In the genomic region with DNA sequence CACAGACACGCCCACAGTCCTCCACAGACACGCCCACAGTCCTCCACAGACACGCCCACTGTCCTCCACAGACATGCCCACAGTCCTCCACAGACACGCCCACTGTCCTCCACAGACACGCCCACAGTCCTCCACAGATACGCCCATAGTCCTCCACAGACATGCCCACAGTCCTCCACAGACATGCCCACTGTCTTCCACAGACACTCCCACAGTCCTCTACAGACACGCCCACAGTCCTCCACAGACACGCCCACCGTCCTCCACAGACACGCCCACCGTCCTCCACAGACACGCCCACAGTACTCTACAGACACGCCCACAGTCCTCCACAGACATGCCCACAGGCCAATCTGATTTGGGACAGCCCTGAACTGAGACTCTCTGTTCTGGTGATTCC, we compare ENCODE assay signal across 21 mouse cellular contexts.
DNase-seq lines count a peak whose midpoint lies in the region; ATAC-seq and TF ChIP-seq lines count a peak whose summit lies in the region.
"Had no signal": no experiment of that assay in that cellular context is flagged by ENCODE, and none has a peak within 500 bp of the region (broad histone marks: within the 10 kb centered on the region; RNA-seq: fewer than 3 reads in every experiment).

No protein-coding gene starts in this region.

- ATAC-seq in liver, postnatal 0 days, result no peak
- ATAC-seq: forebrain, embryonic 13.5 days; forebrain, postnatal 0 days; hindbrain, embryonic 16.5 days; inflammation-experienced regulatory T-cells, adult 6 months had no signal

- no peaks in the 10 kb centered on the region for H3K9me3 ChIP-seq in liver, postnatal 0 days (ENCODE audit: low read length)
- H3K9me3 ChIP-seq: forebrain, embryonic 13.5 days; heart, embryonic 13.5 days; hindbrain, embryonic 12.5 days had no signal

- DNase-seq in ES-CJ7 (ENCODE audit: low read depth, low spot score) (peak; percentile 84), R1 (ENCODE audit: low read depth, low spot score) (peak; percentile 91)
- DNase-seq in c-Kit-positive CD71-positive TER-119-positive erythroid progenitor cells, embryonic 14.5 days (ENCODE audit: low spot score), result peak; percentile 24
- peak; percentile 17 for DNase-seq in liver, postnatal 0 days
- no peak for DNase-seq in urinary bladder, adult 2 months (ENCODE audit: low spot score)
- no peak for DNase-seq in cerebellum, adult 9-11 months
- DNase-seq: adrenal gland, adult 8-10 months; adrenal gland, postnatal 36 days; cerebellum, adult 11-12 months; cerebellum, adult 9-10 months; cerebellum, postnatal 36 days; forebrain, postnatal 0 days; gastrocnemius, postnatal 14 days; heart, postnatal 36 days had no signal

- 69% methylated on average over 13 of the region's 13 CpGs for WGBS in liver, postnatal 0 days (ENCODE audit: insufficient replicate concordance)

- no peak overlapping the region for H3K9ac ChIP-seq in liver, postnatal 0 days (replicated peaks)
- H3K9ac ChIP-seq: forebrain, embryonic 13.5 days; forebrain, postnatal 0 days; heart, embryonic 13.5 days; hindbrain, embryonic 12.5 days had no signal

- no peak overlapping the region for H3K27ac ChIP-seq in liver, postnatal 0 days (ENCODE audit: low read depth)
- H3K27ac ChIP-seq: forebrain, embryonic 13.5 days; heart, embryonic 13.5 days; hindbrain, embryonic 12.5 days had no signal

- H3K4me3 ChIP-seq in liver, postnatal 0 days (ENCODE audit: low read depth, low read length), result no peak overlapping the region
- H3K4me3 ChIP-seq: forebrain, embryonic 13.5 days; heart, embryonic 13.5 days; hindbrain, embryonic 12.5 days had no signal

- H3K4me1 ChIP-seq in liver, postnatal 0 days (ENCODE audit: insufficient read depth), result no peaks in the 10 kb centered on the region
- H3K4me1 ChIP-seq: forebrain, embryonic 13.5 days; heart, embryonic 13.5 days; hindbrain, embryonic 12.5 days had no signal

- H3K27me3 ChIP-seq in liver, postnatal 0 days (ENCODE audit: insufficient read depth, low read length), result no peaks in the 10 kb centered on the region
- H3K27me3 ChIP-seq: CH12.LX; forebrain, embryonic 13.5 days; heart, embryonic 13.5 days; hindbrain, embryonic 12.5 days had no signal

- TF ChIP-seq EP300 in liver, postnatal 0 days (IDR thresholded peaks at IDR 0.05; ENCODE audit: low read depth), result no peak

- H3K4me2 ChIP-seq in liver, postnatal 0 days (ENCODE audit: low read depth, low read length), result no peak overlapping the region
- H3K4me2 ChIP-seq: forebrain, embryonic 13.5 days; heart, embryonic 13.5 days; hindbrain, embryonic 12.5 days had no signal

- no peak for TF ChIP-seq CTCF in liver, postnatal 0 days (IDR thresholded peaks at IDR 0.05; ENCODE audit: low read depth)

- H3K36me3 ChIP-seq in liver, postnatal 0 days (replicated peaks; ENCODE audit: insufficient read depth, low read length), result no peaks in the 10 kb centered on the region
- H3K36me3 ChIP-seq: G1E; heart, embryonic 13.5 days; hindbrain, embryonic 12.5 days had no signal

Comparison
In these comparisons a context has a peak if more than half of its experiments do, and no peak if none do; other contexts are left out.
1. DNase-seq: peak in ES-CJ7 (single experiment), R1 (single experiment), c-Kit-positive CD71-positive TER-119-positive erythroid progenitor cells, embryonic 14.5 days (single experiment) and liver, postnatal 0 days (single experiment); none in urinary bladder, adult 2 months (single experiment) and cerebellum, adult 9-11 months (single experiment).